24 mouse cellular contexts compared by ENCODE assay signal in genomic region chr2:90874025-90874424, GRCm38 (mm10). TPM values are rescaled to one million over a fixed set of nuclear protein-coding genes. Genes with fewer than 3 reads are reported as not detected.
DNase-seq lines count a peak whose midpoint lies in the region; TF ChIP-seq lines count a peak whose summit lies in the region.
"Had no signal": no experiment of that assay in that cellular context is flagged by ENCODE, and none has a peak within 500 bp of the region (broad histone marks: within the 10 kb centered on the region; RNA-seq: fewer than 3 reads in every experiment).

No protein-coding gene starts in this region.

- no peak for TF ChIP-seq CTCF in cerebellum, adult 2 months (IDR thresholded peaks at IDR 0.05; ENCODE audit: borderline replicate concordance, insufficient read depth, low read depth, low read length)
- TF ChIP-seq CTCF in heart, adult 2 months (IDR thresholded peaks at IDR 0.05), result no peak

- no peak overlapping the region for H3K9ac ChIP-seq in heart, adult 2 months (ENCODE audit: low read depth, low read length)
- H3K9ac ChIP-seq: embryonic facial prominence, embryonic 13.5 days; forebrain, embryonic 15.5 days; heart, embryonic 12.5 days; kidney, embryonic 15.5 days; liver, embryonic 14.5 days had no signal

- no peak overlapping the region for H3K27ac ChIP-seq in cerebellum, adult 2 months (ENCODE audit: insufficient read depth, low read length)
- H3K27ac ChIP-seq in heart, adult 2 months, result no peak overlapping the region
- H3K27ac ChIP-seq: embryonic facial prominence, embryonic 13.5 days; forebrain, embryonic 10.5 days; forebrain, embryonic 15.5 days; kidney, embryonic 15.5 days; liver, embryonic 14.5 days; macrophage had no signal

- 40% methylated on average over 1 of the region's 1 CpGs for WGBS in cerebellum, adult 2 months
- 46% methylated on average over 1 of the region's 1 CpGs for WGBS in heart, adult 2 months

- H3K27me3 ChIP-seq in cerebellum, adult 2 months (ENCODE audit: control insufficient read depth, insufficient read depth, low read length), result no peaks in the 10 kb centered on the region
- H3K27me3 ChIP-seq in heart, adult 2 months (ENCODE audit: control insufficient read depth, insufficient read depth, low read length), result no peaks in the 10 kb centered on the region
- H3K27me3 ChIP-seq: embryonic facial prominence, embryonic 13.5 days; forebrain, embryonic 15.5 days; heart, embryonic 12.5 days; kidney, embryonic 15.5 days had no signal

- 0 out of 2 replicates have a peak, but pooled peaks have one; percentile 26 for TF ChIP-seq EP300 in heart, adult 2 months (IDR thresholded peaks at IDR 0.05; ENCODE audit: insufficient read depth, low read depth, low read length)

- intact Hi-C loops in heart, adult 2 months (cut with DNase I), result no loop called here

- peaks cover 3% of the 10 kb centered on the region; the same call in 1 of the 2 replicates for H3K36me3 ChIP-seq in heart, adult 2 months (ENCODE audit: control insufficient read depth, insufficient read depth, low read length)
- H3K36me3 ChIP-seq: embryonic facial prominence, embryonic 13.5 days; forebrain, embryonic 10.5 days; forebrain, embryonic 15.5 days; heart, embryonic 12.5 days; kidney, embryonic 15.5 days had no signal

- TF ChIP-seq POLR2A in cerebellum, adult 2 months (IDR thresholded peaks at IDR 0.05; ENCODE audit: borderline replicate concordance, insufficient read depth, low read length), result no peak
- no peak for TF ChIP-seq POLR2A in heart, adult 2 months (IDR thresholded peaks at IDR 0.05; ENCODE audit: insufficient read depth, low read depth, low read length)

- H3K79me2 ChIP-seq in heart, adult 2 months (replicated peaks; ENCODE audit: control insufficient read depth, insufficient read depth, low read length), result no peaks in the 10 kb centered on the region

- peaks cover 23% of the 10 kb centered on the region; the same call in 1 of the 2 replicates for H3K4me1 ChIP-seq in cerebellum, adult 2 months (ENCODE audit: control insufficient read depth, insufficient read depth, low read length)
- peaks cover 9% of the 10 kb centered on the region for H3K4me1 ChIP-seq in heart, adult 2 months (ENCODE audit: control insufficient read depth, insufficient read depth, low read length)
- H3K4me1 ChIP-seq: kidney, embryonic 15.5 days had no signal

- peak; percentile 39 to 75 for DNase-seq in cerebellum, adult 2 months
- DNase-seq in cerebellum, adult 8-10 months, result no peak
- no peak for DNase-seq in heart, adult 2 months
- no peak for DNase-seq in heart, postnatal 4 days
- DNase-seq in cerebellum, postnatal 14 days, result peak; percentile 47 to 57
- peak; percentile 72 for DNase-seq in skeletal muscle tissue, adult 2 months (ENCODE audit: low read depth, low spot score)
- DNase-seq: B cell, adult 2 months; embryo, embryonic 11 days; gastrocnemius, postnatal 10 days; kidney, adult 18-20 months; kidney, postnatal 36 days; left cerebral cortex, postnatal 4 days; lung, adult 2 months; lung, postnatal 10 days; midbrain, embryonic 14.5 days had no signal

- H3K4me3 ChIP-seq in cerebellum, adult 2 months (replicated peaks; ENCODE audit: insufficient read depth, low read depth, low read length), result no peak overlapping the region
- H3K4me3 ChIP-seq in heart, adult 2 months, result no peak overlapping the region
- H3K4me3 ChIP-seq: embryonic facial prominence, embryonic 13.5 days; forebrain, embryonic 10.5 days; forebrain, embryonic 15.5 days; heart, embryonic 12.5 days; kidney, embryonic 15.5 days had no signal

RNA-seq across cellular contexts. Expression of gene C1qtnf4, which starts 11.6 kb away (rescaled TPM):
- polyA plus RNA-seq in cerebellum, adult 2 months (2012; rRNA removed), result 234 and 254 TPM in 2 replicates
- 1 to 10 TPM; 4.2 to 4.4 TPM for total RNA-seq in heart, adult 2 months (2021)
- polyA plus RNA-seq in heart, adult 2 months (2012; rRNA removed), result 6.4 and 8.4 TPM in 2 replicates
- 1 to 10 TPM; 7.4 to 7.8 TPM for total RNA-seq in heart, postnatal 4 days (2021)
- total RNA-seq: granulocyte monocyte progenitor cell, adult 5-6 weeks; monocyte, adult 5-6 weeks had no signal
- polyA plus RNA-seq: macrophage had no signal

RNA-seq across cellular contexts. Expression of gene Mtch2, which starts 27.1 kb away (rescaled TPM):
- 245 and 249 TPM in 2 replicates for polyA plus RNA-seq in cerebellum, adult 2 months (2012; rRNA removed)
- 100 to 1,000 TPM; 171 to 197 TPM for total RNA-seq in heart, adult 2 months (2021)
- polyA plus RNA-seq in heart, adult 2 months (2012; rRNA removed), result 137 and 261 TPM in 2 replicates
- total RNA-seq in heart, postnatal 4 days (2021), result 100 to 1,000 TPM; 189 to 191 TPM

RNA-seq across cellular contexts. Expression of gene Kbtbd4, which starts 30.5 kb away (rescaled TPM):
- polyA plus RNA-seq in cerebellum, adult 2 months (2012; rRNA removed), result 33.1 and 33.7 TPM in 2 replicates
- total RNA-seq in heart, adult 2 months (2021), result 10 to 100 TPM; 20.6 to 23.4 TPM
- polyA plus RNA-seq in heart, adult 2 months (2012; rRNA removed), result 14.0 and 23.3 TPM in 2 replicates
- total RNA-seq in heart, postnatal 4 days (2021), result 10 to 100 TPM; 18.2 to 18.8 TPM

RNA-seq across cellular contexts. Expression of gene Ndufs3, which starts 30.6 kb away (rescaled TPM):
- 278 and 280 TPM in 2 replicates for polyA plus RNA-seq in cerebellum, adult 2 months (2012; rRNA removed)
- 100 to 1,000 TPM; 770 to 910 TPM for total RNA-seq in heart, adult 2 months (2021)
- polyA plus RNA-seq in heart, adult 2 months (2012; rRNA removed), result 596 and 1,142 TPM in 2 replicates
- total RNA-seq in heart, postnatal 4 days (2021), result 100 to 1,000 TPM; 538 to 543 TPM

Comparison
In these comparisons a context has a peak if more than half of its experiments do, and no peak if none do; other contexts are left out.
1. DNase-seq: peak in cerebellum, adult 2 months (2 of 2), cerebellum, postnatal 14 days (2 of 2) and skeletal muscle tissue, adult 2 months (single experiment); none in cerebellum, adult 8-10 months (single experiment), heart, adult 2 months (0 of 2) and heart, postnatal 4 days (single experiment).